Mouse (Mus musculus): ENCODE data around the gene Uqcr10.

DNA sequence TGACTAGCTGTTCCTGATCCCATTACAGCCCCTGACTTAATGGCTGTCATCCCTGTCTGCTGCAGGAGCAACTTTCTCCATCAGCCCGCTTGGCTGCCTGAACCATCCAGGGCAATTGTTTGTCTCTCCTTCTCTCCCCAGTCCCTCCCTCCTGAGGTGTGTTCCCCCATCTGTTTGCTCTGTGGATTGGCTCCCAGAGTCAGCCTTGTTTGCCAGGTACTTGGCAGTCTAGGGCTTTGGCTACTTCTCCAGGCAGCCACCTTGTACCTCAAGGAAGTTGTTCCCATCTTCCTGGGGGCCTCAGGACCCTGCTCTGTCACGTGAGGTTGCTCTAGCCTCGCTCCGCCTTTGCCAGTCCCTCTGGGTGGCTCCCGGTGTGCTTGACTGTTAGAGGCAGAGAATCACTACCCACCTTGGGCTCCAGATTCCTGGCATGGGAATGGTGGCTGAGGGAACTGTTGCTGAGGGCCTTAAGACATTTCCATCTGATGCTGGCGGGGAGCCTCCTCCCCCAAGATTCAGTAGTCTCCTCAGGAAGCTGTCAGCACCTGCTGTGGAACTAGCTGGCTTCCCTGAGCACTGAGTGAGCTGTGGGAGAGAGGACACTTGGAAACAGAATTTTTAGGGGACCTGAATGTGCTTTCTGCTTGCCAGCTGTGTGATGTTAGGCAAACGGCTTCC is 16.9 kb upstream of the Uqcr10 start:
- TF ChIP-seq CTCF (IDR thresholded peaks at IDR 0.05; ENCODE audit: insufficient read depth, low read depth, low read length) (no peak), POLR2A (IDR thresholded peaks at IDR 0.05; ENCODE audit: insufficient read depth, low read depth, low read length) (no peak)

Data from olfactory bulb, adult 2 months (tissue).